Mouse (Mus musculus): ENCODE results near the gene Hnrnpa2b1.

GRCm38 (mm10) chr6:51471782-51472181 lies 2.1 kb upstream of the Hnrnpa2b1 start:
- TF ChIP-seq CTCF (IDR thresholded peaks at IDR 0.05) (no peak), EP300 (IDR thresholded peaks at IDR 0.05) (no peak)
